In the genomic region with DNA sequence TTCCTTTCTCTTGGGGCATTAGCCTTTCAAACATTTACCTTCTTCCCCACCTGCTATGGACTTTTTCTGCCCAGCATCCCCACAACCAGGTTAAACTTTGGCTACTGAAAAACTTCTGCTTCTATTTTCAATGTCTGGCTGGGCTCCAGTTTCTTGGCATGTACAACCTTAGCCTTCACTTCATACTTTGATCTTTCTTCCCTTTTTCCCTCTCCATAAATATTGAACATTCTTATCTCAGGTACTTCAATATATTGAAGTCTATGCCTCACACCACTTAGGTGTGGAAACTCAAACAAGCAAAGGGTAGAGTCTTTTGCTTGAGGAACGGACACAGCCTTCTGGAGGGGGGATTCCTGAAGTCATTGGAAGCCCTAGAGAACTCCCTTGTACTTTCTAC, we compare ENCODE assay signal across 24 mouse cellular contexts. TPM values are rescaled to one million over a fixed set of nuclear protein-coding genes. Genes with fewer than 3 reads are reported as not detected.
DNase-seq lines count a peak whose midpoint lies in the region; ATAC-seq and TF ChIP-seq lines count a peak whose summit lies in the region.
"Had no signal": no experiment of that assay in that cellular context is flagged by ENCODE, and none has a peak within 500 bp of the region (broad histone marks: within the 10 kb centered on the region; RNA-seq: fewer than 3 reads in every experiment).

No protein-coding gene starts in this region.

- no peaks in the 10 kb centered on the region for H3K9me3 ChIP-seq in lung, embryonic 15.5 days
- H3K9me3 ChIP-seq in stomach, embryonic 14.5 days (ENCODE audit: control insufficient read depth, low read depth, low read length) = no peaks in the 10 kb centered on the region
- H3K9me3 ChIP-seq in stomach, embryonic 15.5 days = no peaks in the 10 kb centered on the region
- no peaks in the 10 kb centered on the region for H3K9me3 ChIP-seq in stomach, postnatal 0 days (ENCODE audit: control insufficient read depth, low read length)
- H3K9me3 ChIP-seq in forebrain, embryonic 12.5 days = no peaks in the 10 kb centered on the region
- H3K9me3 ChIP-seq: embryonic facial prominence, embryonic 13.5 days; embryonic facial prominence, embryonic 15.5 days; forebrain, embryonic 10.5 days; forebrain, embryonic 13.5 days; forebrain, embryonic 15.5 days had no signal

- no peak overlapping the region for H3K4me3 ChIP-seq in lung, embryonic 15.5 days
- no peak overlapping the region for H3K4me3 ChIP-seq in stomach, embryonic 14.5 days (ENCODE audit: low read depth, low read length)
- no peak overlapping the region for H3K4me3 ChIP-seq in stomach, embryonic 15.5 days (replicated peaks)
- no peak overlapping the region for H3K4me3 ChIP-seq in stomach, postnatal 0 days (ENCODE audit: low read depth, low read length)
- H3K4me3 ChIP-seq in forebrain, embryonic 12.5 days (replicated peaks) = no peak overlapping the region
- H3K4me3 ChIP-seq: embryonic facial prominence, embryonic 13.5 days; embryonic facial prominence, embryonic 15.5 days; erythroblast, embryonic 14.5 days; forebrain, embryonic 10.5 days; forebrain, embryonic 13.5 days; forebrain, embryonic 15.5 days had no signal

- H3K9ac ChIP-seq in lung, embryonic 15.5 days = no peak overlapping the region
- H3K9ac ChIP-seq in stomach, embryonic 14.5 days (replicated peaks; ENCODE audit: low read depth, low read length) = no peak overlapping the region
- no peak overlapping the region for H3K9ac ChIP-seq in stomach, embryonic 15.5 days
- no peak overlapping the region for H3K9ac ChIP-seq in stomach, postnatal 0 days (ENCODE audit: low read length)
- H3K9ac ChIP-seq in forebrain, embryonic 12.5 days = no peak overlapping the region
- H3K9ac ChIP-seq: embryonic facial prominence, embryonic 13.5 days; embryonic facial prominence, embryonic 15.5 days; forebrain, embryonic 13.5 days; forebrain, embryonic 15.5 days had no signal

- TF ChIP-seq EP300 in stomach, postnatal 0 days (optimal IDR thresholded peaks at IDR 0.05) = no peak

- no peak for DNase-seq in lung, postnatal 14 days
- DNase-seq in stomach, postnatal 0 days (ENCODE audit: low spot score) = no peak
- DNase-seq in ovary, postnatal 36 days (ENCODE audit: low spot score) = no peak
- DNase-seq: adrenal gland, adult 2 months; adrenal gland, postnatal 10 days; adrenal gland, postnatal 25 days; cerebellum, adult 11 months; cerebellum, adult 18-20 months; cerebellum, adult 8-10 months; cerebellum, adult 9-11 months; cerebellum, postnatal 14 days; cerebellum, postnatal 36 days; embryo, embryonic 11 days had no signal

- no peak overlapping the region for H3K27ac ChIP-seq in lung, embryonic 15.5 days
- H3K27ac ChIP-seq in stomach, embryonic 14.5 days (ENCODE audit: low read length) = no peak overlapping the region
- no peak overlapping the region for H3K27ac ChIP-seq in stomach, embryonic 15.5 days
- H3K27ac ChIP-seq in stomach, postnatal 0 days (replicated peaks) = no peak overlapping the region
- no peak overlapping the region for H3K27ac ChIP-seq in forebrain, embryonic 12.5 days
- H3K27ac ChIP-seq: embryonic facial prominence, embryonic 13.5 days; embryonic facial prominence, embryonic 15.5 days; forebrain, embryonic 10.5 days; forebrain, embryonic 13.5 days; forebrain, embryonic 15.5 days had no signal

- peak; percentile 49; the same call in 1 of the 2 replicates for ATAC-seq in lung, embryonic 15.5 days (ENCODE audit: borderline replicate concordance, extremely low read depth, low FRiP score, low TSS enrichment)
- ATAC-seq in stomach, embryonic 14.5 days (ENCODE audit: insufficient number of reproducible peaks, insufficient read depth, low FRiP score, low read depth) = peak; percentile 79; the same call in 1 of the 2 replicates
- peak; percentile 79 for ATAC-seq in stomach, embryonic 15.5 days (ENCODE audit: insufficient read depth, low FRiP score, low read depth)
- ATAC-seq in stomach, postnatal 0 days (ENCODE audit: low FRiP score, low TSS enrichment) = 0 out of 2 replicates have a peak, but pooled peaks have one; percentile 18
- no peak for ATAC-seq in forebrain, embryonic 12.5 days (ENCODE audit: low FRiP score)
- ATAC-seq: forebrain, embryonic 13.5 days; forebrain, embryonic 15.5 days had no signal

- no peak overlapping the region for H3K4me2 ChIP-seq in lung, embryonic 15.5 days
- H3K4me2 ChIP-seq in stomach, embryonic 14.5 days (replicated peaks; ENCODE audit: low read depth, low read length) = no peak overlapping the region
- H3K4me2 ChIP-seq in stomach, embryonic 15.5 days = no peak overlapping the region
- no peak overlapping the region for H3K4me2 ChIP-seq in stomach, postnatal 0 days (replicated peaks; ENCODE audit: low read depth)
- H3K4me2 ChIP-seq in forebrain, embryonic 12.5 days = no peak overlapping the region
- H3K4me2 ChIP-seq: embryonic facial prominence, embryonic 13.5 days; embryonic facial prominence, embryonic 15.5 days; forebrain, embryonic 13.5 days; forebrain, embryonic 15.5 days had no signal

- H3K27me3 ChIP-seq in lung, embryonic 15.5 days = no peaks in the 10 kb centered on the region
- H3K27me3 ChIP-seq in stomach, embryonic 14.5 days (ENCODE audit: control insufficient read depth, insufficient read depth, low read length) = no peaks in the 10 kb centered on the region
- H3K27me3 ChIP-seq in stomach, embryonic 15.5 days (replicated peaks) = no peaks in the 10 kb centered on the region
- H3K27me3 ChIP-seq in stomach, postnatal 0 days (ENCODE audit: control insufficient read depth, insufficient read depth, low read length) = no peaks in the 10 kb centered on the region
- no peaks in the 10 kb centered on the region for H3K27me3 ChIP-seq in forebrain, embryonic 12.5 days
- H3K27me3 ChIP-seq: embryonic facial prominence, embryonic 13.5 days; embryonic facial prominence, embryonic 15.5 days; forebrain, embryonic 13.5 days; forebrain, embryonic 15.5 days had no signal

- TF ChIP-seq CTCF in stomach, postnatal 0 days (IDR thresholded peaks at IDR 0.05; ENCODE audit: low read depth) = no peak

- H3K4me1 ChIP-seq in lung, embryonic 15.5 days = no peaks in the 10 kb centered on the region
- no peaks in the 10 kb centered on the region for H3K4me1 ChIP-seq in stomach, embryonic 14.5 days (ENCODE audit: control insufficient read depth, insufficient read depth, low read length)
- H3K4me1 ChIP-seq in stomach, embryonic 15.5 days = no peaks in the 10 kb centered on the region
- no peaks in the 10 kb centered on the region for H3K4me1 ChIP-seq in stomach, postnatal 0 days (replicated peaks; ENCODE audit: control insufficient read depth, insufficient read depth)
- no peaks in the 10 kb centered on the region for H3K4me1 ChIP-seq in forebrain, embryonic 12.5 days
- H3K4me1 ChIP-seq: embryonic facial prominence, embryonic 13.5 days; embryonic facial prominence, embryonic 15.5 days; forebrain, embryonic 10.5 days; forebrain, embryonic 13.5 days; forebrain, embryonic 15.5 days had no signal

- 43% methylated on average over 1 of the region's 1 CpGs for WGBS in lung, embryonic 15.5 days
- 59% methylated on average over 1 of the region's 1 CpGs for WGBS in stomach, embryonic 14.5 days
- WGBS in stomach, embryonic 15.5 days = 50% methylated on average over 1 of the region's 1 CpGs
- 53% methylated on average over 1 of the region's 1 CpGs for WGBS in stomach, postnatal 0 days
- WGBS in forebrain, embryonic 12.5 days = 76% methylated on average over 1 of the region's 1 CpGs

- H3K36me3 ChIP-seq in lung, embryonic 15.5 days = no peaks in the 10 kb centered on the region
- H3K36me3 ChIP-seq in stomach, embryonic 14.5 days (ENCODE audit: control insufficient read depth, insufficient read depth, low read length) = no peaks in the 10 kb centered on the region
- no peaks in the 10 kb centered on the region for H3K36me3 ChIP-seq in stomach, embryonic 15.5 days
- H3K36me3 ChIP-seq in stomach, postnatal 0 days (ENCODE audit: control insufficient read depth, insufficient read depth, low read length) = no peaks in the 10 kb centered on the region
- no peaks in the 10 kb centered on the region for H3K36me3 ChIP-seq in forebrain, embryonic 12.5 days (replicated peaks)
- H3K36me3 ChIP-seq: embryonic facial prominence, embryonic 13.5 days; embryonic facial prominence, embryonic 15.5 days; forebrain, embryonic 10.5 days; forebrain, embryonic 15.5 days had no signal

RNA-seq across cellular contexts. Expression of a gene that starts 16.4 kb away (rescaled TPM):
- polyA plus RNA-seq in lung, embryonic 15.5 days (2015; fragmentation: Nextera tagmentation; extraction: Ambion mirVana) = 10.0 and 10.3 TPM in 2 replicates
- 25.3 and 31.9 TPM in 2 replicates for polyA plus RNA-seq in stomach, embryonic 14.5 days (2014; fragmentation: Nextera tagmentation; extraction: Ambion mirVana)
- polyA plus RNA-seq in stomach, embryonic 15.5 days (2015; fragmentation: Nextera tagmentation; extraction: Ambion mirVana) = 21.8 and 28.1 TPM in 2 replicates
- polyA plus RNA-seq in stomach, postnatal 0 days (2015; fragmentation: Nextera tagmentation; extraction: Ambion mirVana) = 4.0 and 5.0 TPM in 2 replicates
- 75.9 and 90.0 TPM in 2 replicates for polyA plus RNA-seq in forebrain, embryonic 12.5 days (2016; fragmentation: Nextera tagmentation; extraction: Ambion mirVana)
- polyA plus RNA-seq: C2C12; erythroblast, embryonic 14.5 days had no signal
